Mouse (Mus musculus): Measurements from ENCODE around the gene Ccdc149.
A peak's percentile ranks its signal among the peaks of the same experiment; 100 is the strongest.

Gene Ccdc149

DNA sequence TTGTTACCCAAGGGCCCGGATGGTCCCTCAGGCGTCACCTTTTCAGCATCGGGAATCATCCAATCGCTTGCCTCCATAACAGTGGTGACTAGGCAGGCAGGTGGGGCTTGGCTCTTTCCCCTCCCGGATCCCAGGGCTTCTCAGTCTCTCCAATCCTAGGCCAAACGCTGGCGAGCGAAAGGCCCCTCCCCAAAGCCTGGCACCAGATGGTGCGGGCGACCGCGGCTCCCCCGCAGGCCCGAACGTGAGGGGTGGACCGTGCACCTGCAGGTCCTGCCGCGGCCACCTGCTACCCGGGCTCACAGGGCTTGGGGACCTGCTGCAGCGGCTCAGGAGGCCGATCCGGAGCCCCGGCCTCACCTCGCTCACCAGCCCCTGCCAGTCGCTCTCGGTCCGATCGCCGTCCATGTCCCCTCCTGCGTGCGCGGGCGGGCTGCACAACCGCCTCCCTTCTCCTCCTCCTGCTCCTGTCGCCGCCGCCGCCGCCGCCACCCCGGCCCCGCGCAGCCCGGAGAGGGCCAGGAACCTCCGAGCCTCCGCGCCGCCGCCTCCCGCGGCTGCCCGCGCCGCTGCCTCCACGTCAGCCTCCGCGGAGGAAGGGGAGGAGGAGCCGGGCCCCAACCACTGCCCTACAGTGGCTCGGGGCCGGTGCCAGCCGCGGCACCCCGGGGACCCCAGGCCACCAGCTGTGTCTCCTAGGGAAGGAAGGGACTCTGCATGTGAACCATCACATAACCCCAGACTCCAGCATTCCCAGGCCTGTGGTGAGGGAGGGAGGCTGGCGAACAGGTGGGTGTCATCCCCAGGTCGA lies at the start of gene Ccdc149:
TSS of gene Ccdc149 (minus strand) at position 531 of the 811 bp plus-strand sequence.
- DNase-seq (ENCODE audit: low read depth, low spot score): peak; percentile 67

DNA sequence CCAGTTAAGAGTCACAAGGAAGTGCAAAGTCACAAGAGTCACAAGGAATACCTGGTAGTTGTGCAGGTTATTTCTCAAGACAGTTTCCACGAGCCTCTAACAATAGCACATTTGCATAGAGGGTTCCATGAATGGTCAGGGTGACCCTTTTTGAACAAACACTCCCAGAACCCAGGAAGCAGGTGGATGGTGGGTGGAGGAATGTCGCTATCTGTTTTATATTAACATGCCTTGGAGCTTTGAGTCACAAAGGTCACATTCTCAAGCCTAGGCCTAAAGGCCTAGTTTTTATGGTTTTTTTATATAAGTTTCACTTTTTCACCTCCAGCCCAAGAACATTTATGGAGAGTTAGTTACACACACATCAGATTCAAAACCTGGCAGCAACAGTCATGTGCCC lies 48.6 kb upstream of the Ccdc149 start:
- no peak for DNase-seq (ENCODE audit: low read depth, low spot score)

DNA sequence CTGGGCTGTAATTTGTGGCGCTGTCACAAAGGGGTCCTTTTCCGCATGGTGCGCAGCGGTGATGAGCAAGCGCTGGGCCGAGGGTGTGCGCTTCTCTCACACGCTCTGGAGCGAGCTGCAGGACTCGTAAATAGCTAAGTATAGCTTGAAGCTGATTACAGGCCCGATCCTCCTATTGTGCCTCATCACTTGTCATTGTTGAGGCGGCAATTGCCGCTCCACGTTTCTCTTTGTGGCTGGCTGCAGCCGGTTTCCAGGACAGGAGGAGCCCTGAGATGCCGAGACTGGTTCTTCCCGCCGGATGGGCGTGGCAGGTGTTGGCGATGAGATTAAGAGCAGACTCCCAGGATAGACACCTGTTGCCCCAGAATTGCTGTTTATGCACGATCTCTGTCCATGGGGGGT lies 44.8 kb upstream of the Ccdc149 start:
- DNase-seq (ENCODE audit: low read depth, low spot score): no peak

DNA sequence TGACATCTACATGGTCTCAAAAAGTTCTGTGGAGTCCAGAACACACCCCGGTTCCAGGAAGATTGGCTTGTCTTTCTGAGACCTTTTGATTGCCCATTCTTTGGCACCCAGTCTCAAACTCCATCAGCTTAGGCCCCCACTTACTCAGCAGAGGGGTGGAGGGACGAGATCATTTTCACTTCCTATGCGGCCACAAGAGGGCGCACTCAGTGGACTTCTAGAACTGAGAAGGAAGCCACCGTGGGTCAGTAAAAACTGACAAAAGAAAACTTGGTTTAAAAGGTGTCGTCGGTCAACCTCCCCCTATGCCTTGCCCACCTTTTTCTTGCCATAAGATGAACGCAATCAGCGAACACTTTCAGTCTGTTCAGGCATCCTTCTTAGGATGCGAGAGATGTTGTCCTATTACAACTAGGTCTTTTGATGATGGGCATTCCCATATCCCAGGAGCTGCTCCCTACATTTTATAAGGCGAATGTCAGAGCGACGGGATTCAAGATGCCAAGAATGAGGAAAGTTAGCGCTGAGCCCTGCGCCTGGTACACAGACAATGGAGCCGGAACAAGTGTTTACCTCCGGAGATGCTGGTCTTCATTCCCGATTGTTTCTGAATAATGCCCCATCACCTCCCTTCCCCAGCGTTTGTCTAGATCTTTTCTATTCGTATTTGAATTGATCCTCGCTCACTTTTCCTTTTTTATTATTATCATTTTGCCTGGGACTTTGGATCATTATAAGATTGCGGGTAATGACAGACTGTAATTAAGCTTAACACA lies 44.1 kb upstream of the Ccdc149 start:
- peak; percentile 61 for DNase-seq (ENCODE audit: low read depth, low spot score)

DNA sequence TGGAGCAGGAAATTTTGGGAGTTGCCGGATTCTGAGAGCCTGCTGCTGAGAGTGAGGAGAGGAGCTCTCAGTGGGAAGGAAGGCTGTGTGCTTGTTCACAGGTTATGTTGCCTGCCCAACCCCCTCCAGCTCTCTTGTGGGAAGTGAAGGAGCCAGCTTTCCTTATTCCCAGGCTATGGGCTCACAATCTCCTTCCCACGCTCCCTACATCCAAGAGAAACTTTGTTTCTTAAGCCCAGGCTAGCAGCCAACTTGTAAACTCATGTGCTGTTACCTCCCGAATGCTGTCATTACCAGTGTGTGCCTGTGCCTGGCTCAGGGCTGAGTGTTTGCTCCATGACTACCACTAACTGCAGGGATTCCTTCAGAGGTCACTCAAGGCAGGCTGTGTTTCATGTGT lies 39.8 kb upstream of the Ccdc149 start:
- DNase-seq (ENCODE audit: low read depth, low spot score): no peak

DNA sequence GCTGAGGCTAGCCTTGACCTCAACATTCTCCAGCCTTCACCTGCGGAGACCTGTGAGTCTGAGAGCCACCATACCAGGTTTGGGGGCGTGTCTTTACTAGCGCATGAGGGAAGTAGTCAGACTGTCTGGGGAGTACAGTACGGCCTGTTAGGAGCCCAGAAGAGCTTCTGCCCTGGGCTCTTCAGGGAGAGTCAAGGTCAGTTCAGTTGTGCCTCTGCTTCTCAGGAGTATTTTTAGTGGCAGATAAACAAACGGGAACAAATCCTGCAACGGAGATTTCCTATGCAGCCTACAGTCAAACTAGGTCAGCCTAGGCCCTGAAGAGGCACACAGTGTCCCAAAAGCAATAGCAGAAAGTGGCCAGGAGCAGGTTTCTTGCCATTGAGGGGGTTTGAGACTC lies 38.1 kb upstream of the Ccdc149 start:
- DNase-seq (ENCODE audit: low read depth, low spot score): no peak

DNA sequence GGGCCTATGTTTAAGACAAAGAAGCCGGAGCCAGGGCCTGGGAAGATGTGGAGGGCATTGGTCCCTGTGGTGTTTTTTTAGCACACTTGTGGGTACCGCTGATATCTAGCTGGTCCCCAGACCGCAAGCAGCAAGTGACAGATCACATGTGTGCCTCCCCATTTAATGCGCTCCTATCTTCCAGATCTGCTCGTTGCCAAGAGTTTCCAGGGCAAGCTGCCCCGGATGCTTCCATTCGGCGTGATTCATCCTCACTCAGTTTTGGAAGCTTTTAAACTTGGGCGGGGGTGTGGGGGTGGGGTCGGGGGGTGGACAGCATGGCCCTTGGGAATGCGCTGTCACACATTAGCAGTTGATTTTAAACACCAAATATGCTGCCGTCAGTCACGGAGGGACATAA lies 33.3 kb upstream of the Ccdc149 start:
- DNase-seq (ENCODE audit: low read depth, low spot score): no peak

DNA sequence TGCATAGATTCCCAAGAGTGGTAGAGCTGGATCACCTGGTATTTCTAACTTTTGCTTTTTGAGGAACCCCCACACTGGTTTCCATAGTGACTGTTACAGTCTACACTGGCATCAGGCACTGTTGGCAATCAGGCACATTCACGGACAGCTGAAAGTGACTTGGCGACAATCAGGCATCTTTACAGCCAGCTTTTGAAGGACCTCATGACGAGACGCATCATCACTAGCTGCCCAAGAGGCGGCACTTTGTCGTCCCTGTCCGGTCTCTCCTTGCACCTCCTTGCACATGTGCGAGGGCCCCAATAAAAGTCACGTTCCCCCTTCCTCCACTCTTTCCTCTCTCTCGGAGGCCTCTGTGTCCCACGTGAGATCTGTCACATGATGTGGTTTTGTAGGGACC lies 32.8 kb upstream of the Ccdc149 start:
- DNase-seq (ENCODE audit: low read depth, low spot score): no peak

DNA sequence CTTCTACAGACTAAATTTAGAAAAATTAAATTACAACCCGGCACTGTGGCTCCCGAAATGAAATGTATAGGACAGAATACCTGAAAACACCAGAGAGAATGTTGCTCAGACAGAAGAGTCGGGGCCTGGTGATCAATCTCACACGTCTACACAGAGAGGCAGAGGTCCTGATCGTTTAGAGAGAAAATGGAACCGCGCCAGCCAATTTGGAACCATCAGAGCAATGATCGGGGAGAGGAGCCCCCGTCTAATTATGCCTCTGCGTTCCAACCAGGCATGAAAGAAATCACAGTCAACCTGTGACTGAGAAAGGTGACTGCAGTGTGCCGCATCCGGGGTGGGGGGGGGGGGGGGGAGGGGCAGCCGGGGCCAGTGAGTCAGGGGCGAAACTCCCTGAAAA lies 24.4 kb upstream of the Ccdc149 start:
- DNase-seq (ENCODE audit: low read depth, low spot score): no peak

DNA sequence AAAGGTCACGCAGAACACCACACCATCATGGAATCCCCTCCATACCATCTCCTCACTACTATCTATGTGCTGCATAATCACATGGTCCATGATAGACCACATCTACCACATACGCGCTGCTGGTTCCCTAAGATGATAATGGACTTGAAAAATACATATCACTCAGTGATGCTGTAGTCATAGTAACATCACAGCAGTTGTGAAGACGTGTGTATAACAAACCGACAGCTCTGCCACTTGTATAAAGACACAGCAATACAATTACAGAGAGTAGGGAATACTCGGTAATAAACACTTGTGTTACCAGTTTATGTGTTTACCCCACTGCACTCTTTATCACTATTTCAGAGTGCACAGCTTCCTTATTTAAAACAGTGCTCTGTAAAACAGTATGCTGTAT lies 20.2 kb upstream of the Ccdc149 start:
- no peak for DNase-seq (ENCODE audit: low read depth, low spot score)

DNA sequence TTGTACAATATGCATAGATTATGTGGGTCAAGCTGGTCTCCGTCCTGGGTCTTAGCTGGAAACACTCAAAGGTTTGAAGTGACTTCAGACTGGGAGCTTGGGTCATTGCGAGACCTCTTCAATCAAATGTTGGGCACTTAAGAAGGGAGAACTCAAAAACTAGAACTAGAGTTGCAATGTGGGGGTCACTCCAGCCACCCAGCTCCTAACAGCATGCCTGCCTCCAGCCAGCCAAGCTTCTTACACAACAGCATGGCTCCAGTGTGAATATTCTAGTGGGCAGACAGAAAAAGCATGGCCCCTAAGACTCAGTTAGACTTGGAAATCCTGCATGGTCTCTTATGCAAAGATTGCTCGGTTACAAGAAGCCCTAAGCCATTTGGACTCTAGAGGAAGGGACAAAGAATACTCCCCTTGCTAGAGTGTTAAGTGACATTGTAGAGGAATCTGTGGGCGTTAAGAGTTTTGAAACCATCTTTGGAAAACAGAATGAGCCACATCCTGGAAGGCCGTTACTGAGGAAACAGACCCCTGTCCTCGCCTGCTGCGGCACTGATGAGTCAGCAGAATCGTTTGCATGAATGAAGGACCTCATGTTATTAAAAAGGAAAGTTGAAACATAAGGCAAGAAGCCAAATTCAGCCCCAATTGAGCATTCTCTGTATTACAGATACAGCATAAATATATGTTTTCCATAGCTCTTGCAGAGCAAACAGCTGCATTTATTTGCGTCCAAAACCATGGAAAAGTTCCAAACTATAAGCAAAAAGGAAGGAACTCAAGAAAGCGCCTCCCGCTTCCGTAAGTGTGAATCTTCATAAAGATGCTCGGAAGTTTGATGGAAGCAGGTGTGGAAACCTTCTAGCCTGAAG lies 16.5 kb upstream of the Ccdc149 start:
- no peak for DNase-seq (ENCODE audit: low read depth, low spot score)

DNA sequence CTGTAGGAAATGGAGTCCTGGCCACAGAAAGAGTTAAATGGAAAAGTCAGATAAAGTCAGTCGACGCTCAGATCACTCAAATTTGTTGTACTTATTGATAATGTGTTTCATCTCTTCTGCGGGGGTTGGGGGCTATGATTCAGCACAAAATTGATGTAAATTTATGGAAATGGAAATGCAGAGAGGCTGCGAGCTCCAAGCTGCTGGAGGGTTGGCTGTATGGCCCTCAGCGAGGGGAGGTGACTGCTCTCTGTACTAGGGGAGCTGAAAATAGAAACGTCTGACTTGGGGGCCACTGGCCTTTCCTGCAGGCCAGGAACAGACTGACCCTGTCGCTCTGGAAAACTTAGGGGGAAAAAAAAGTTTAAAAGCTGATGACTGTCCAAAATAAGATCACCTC lies 5.5 kb upstream of the Ccdc149 start:
- DNase-seq (ENCODE audit: low read depth, low spot score): no peak

DNA sequence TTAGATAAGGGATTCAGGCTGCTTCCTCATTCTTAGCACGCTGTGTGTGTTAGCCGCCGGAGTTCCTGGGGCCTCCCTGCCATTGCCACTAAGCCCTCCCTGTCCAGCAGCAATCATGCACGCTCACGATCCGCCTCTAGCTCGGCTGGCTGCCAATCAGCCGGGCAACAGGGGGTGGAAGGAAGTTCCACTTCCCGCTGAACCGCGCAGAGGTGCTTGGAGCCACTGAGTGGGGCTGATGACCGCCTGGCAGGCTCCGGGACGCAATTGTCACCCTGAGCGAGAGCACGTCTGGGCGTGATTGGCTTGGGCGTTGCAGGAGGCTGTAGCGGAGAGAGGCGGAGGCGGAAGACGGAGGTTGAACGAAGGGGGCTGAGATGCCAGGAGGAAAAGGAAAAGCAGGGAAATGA lies 5.0 kb upstream of the Ccdc149 start:
- peak; percentile 62 for DNase-seq (ENCODE audit: low read depth, low spot score)

DNA sequence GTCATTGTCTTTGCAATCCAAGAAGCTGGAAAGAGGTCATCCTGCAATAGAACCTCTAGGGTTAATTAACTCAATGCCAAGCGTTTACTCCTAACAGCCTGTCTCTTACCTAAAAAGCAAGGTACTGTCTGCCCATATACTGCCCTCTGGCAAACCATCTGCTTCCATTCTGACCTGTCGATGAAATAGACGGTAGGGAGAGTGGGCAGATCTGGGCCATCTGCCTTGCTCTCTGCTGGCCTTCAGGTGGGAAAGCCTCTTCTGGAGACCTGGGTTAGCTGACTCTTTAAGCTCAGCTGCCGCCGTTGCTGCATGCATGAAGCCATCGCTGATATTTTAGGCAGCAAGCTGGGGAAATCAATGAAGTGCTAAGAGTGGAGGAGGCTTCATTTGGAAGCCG lies 2.7 kb upstream of the Ccdc149 start:
- no peak for DNase-seq (ENCODE audit: low read depth, low spot score)

DNA sequence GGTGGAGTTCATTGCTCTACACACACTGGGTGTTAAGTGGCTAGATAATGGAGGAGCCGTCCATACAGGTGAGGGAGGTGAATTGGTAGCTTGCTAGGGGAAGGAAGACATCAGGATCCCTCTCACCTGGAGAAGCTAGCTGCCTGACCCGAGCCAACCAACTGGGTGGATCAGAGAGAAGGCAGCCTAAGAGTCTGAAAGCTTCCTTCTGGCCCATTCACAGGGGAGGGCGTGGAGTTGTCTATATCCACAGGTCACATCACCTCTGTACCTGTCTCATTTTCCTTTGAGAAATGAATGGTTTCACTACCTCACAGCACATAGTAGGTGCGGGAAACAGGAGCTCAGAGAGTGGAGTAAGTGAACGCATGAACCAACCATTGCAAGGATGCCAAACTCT lies 770 bp downstream of the Ccdc149 start:
- DNase-seq (ENCODE audit: low read depth, low spot score): no peak

DNA sequence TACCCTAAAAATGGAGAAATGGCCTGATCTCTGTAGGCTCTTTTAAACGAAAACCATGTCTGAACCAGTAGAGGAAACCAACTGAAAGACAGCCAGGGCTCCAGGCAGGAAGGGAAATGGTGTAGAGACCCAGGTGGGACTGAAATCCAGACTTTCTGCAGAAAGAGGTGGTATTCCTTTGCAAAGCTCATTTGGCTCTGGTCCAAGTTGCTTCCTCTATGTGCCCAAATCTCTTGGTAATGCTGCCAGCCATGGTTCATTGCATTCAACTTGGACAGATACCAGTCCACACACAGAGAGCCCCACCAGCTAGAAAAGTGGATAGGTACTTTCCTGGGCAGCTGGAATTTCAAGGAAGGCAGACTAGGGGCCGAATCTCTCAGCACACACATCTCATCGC lies 3.5 kb downstream of the Ccdc149 start:
- no peak for DNase-seq (ENCODE audit: low read depth, low spot score)

DNA sequence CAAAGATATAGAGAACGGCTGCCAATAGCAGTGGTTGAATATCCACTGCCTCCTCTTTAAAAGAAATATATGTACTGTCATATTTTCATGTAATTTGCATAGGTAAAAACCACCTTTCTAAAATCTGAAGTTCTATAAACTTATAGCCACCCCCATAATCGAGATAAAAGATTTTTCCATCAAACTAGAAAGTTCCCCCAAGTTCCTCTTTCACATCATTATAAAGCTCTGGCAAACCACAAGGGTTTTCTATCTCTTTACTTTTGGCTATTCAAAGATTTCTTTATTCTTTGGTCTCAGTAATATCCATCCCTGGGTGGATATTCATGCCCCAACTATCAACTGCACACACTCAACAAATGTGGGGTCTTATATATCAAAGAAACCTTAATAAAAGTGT lies 8.9 kb downstream of the Ccdc149 start:
- DNase-seq (ENCODE audit: low read depth, low spot score): no peak

DNA sequence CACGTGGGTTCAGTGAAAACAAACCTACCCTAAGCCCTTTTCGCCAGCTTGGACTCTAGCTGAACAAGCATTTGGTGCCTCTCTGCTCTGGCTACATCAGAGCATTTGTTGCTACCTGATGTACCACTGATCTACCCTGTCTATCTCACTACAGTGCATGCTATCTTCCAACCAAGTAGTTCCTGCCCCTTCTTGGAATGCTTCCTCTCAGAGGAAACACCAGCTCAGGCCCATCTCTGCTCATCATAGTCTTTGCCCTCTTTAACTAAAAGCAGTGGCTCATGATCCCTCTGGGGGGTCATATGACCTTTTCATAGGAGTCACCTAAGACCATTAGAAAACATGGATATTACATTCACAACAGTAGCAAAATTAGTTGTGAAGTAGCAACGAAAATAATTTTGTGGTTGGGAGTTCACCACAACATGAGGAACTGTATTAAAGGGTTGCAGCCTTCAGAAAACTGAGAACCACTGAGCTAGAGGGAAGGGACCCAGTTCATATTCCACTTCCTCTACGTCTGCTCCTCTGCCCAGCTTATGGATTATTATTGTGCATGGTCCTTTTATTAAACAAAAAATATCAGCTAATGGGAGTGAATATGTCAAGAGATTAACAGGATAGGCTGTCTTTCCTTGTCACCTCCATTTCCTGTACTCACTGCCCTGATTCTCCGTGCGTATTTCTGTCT lies 9.7 kb downstream of the Ccdc149 start:
- DNase-seq (ENCODE audit: low read depth, low spot score): no peak

DNA sequence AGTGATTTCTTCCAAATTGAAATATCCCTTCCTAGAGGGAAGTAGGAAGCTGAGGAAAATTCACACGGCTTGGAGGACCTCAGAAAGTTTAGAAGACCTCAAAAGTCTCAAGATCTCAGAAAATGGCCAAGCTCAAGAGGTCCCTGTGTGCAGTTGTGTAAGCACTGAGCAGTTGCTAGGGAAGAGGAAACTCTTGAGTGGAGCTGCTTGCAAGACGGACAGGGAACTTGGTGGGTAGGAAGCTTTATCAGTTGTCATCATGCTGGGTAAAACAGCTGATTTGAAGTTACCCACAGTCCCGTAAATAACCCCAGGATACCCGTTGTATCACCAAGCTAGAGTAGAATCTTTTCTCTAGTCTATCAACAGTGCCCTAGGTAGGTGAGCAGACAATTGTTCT lies 12.0 kb downstream of the Ccdc149 start:
- no peak for DNase-seq (ENCODE audit: low read depth, low spot score)

DNA sequence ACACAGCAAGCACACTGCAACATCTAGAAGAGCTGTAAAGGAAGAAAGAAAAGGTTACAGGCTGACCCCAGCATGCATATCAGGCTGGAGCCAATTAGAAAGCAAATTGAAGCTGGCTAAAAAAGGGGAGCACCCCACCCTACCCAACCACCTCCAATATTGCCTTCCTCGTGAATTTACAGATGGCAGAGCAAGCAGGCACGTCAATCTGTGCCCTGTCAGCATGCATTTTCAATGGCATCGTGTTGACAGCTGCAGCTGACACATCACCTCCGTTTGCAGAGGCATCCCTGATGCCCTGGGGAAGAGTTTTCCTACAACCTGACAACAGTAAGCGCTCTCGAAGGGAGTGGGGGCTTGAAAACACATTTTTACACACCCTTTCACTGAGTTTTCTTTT lies 14.2 kb downstream of the Ccdc149 start:
- no peak for DNase-seq (ENCODE audit: low read depth, low spot score)

DNA sequence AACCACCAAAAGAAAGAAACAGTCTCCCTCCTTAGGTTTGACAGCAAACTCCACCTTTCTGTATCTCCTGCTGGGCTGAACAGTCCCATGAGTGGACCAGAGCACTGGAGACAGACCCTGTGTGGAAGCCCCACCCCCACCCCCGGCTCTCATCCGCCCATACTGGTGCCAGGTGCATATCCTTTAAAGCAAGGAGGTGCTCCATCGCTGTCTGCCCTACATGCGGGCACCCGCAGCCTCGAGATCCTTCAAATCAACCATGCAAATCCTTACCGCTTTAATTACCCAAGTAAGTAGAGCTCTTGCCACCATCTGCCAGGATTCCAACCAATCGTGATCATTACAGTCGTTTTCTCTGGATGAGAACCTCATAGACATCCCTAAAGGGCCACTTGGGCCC lies 20.5 kb downstream of the Ccdc149 start:
- DNase-seq (ENCODE audit: low read depth, low spot score): no peak

DNA sequence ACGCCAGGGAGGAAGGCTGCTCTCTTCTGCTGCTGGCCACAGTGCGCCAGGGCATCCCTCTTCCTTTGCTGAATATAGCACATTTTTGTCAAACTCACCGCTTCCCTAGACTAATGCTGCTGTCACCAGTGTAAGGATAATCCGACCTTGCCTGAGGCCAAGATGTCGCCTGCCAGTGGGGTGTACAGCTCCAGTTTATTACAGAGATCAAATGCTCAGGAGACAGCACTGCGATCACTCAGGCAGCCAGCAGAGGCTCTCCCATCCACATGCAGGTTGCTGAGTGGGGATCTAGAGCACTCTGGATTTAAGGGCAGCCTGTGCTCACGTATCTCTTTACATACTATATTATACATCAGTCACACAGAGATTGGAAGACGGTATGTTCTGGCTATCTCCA lies 22.1 kb downstream of the Ccdc149 start:
- DNase-seq (ENCODE audit: low read depth, low spot score): no peak
